Mouse (Mus musculus): ENCODE data around the gene Zfp385a. TPM values are rescaled to one million over a fixed set of nuclear protein-coding genes. Genes with fewer than 3 reads are reported as not detected.

Gene Zfp385a
- polyA plus RNA-seq, 1 experiment from 2014 or later, result 18.4 TPM

GRCm38 (mm10) chr15:103299644-103300043 lies 40.2 kb downstream of the Zfp385a start:
- H3K27me3 ChIP-seq (replicated peaks; ENCODE audit: control insufficient read depth, insufficient read depth, low read length), result no peaks in the 10 kb centered on the region
- DNase-seq (ENCODE audit: low spot score) (no peak), ATAC-seq (ENCODE audit: low read depth) (no peak)
- WGBS, result 29% methylated on average over 8 of the region's 8 CpGs
- H3K9ac ChIP-seq (ENCODE audit: low read depth, low read length), result peak overlapping the region; percentile 51; the same call in 1 of the 2 replicates
- H3K4me1 ChIP-seq (ENCODE audit: control insufficient read depth, insufficient read depth, low read length), result peaks cover 91% of the 10 kb centered on the region
- no peak overlapping the region for H3K4me3 ChIP-seq (ENCODE audit: low read depth, low read length)
- peak overlapping the region; percentile 42 for H3K4me2 ChIP-seq (ENCODE audit: low read depth, low read length)
- H3K27ac ChIP-seq (replicated peaks; ENCODE audit: low read depth, low read length), result peak overlapping the region; percentile 94
- peaks cover 37% of the 10 kb centered on the region for H3K36me3 ChIP-seq (ENCODE audit: control insufficient read depth, insufficient read depth, low read length)
- no peaks in the 10 kb centered on the region for H3K9me3 ChIP-seq (ENCODE audit: control insufficient read depth, low read length)

DNA sequence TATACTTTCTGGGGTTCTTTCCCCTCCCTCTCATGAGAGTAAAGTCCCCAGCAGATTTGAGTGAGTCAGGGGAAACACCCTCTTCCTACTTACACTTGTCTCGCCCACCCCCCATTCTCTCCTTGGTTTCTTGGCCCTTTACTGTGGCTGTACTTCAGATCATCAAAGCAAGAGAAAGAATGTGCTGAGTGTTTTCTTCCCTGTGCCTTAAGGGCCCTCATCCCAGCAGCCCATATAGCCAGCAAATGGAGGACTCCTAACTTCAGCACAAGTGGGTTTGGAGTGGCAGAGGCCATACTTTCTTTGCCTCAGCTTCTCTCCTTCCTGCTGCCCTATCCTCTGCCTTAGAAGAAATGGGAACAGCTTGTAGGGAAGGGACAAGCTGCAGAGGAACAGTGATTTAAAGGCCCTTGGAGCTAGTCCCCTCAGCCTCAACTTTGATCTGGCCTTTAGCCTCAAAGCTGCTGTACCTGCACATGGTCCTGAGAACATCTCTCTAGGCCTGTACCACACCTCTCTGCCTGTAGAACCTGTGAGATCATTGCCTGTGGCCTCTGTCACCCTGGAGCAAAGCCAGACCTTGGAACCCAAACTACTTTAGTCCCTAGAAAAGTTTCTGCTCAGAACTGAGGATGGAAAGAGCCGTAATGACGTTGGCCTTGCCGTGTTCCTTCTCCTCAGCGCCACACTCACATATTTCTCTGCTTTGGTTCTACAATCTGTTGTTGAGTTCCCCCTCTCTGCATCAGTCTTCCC lies 40.9 kb downstream of the Zfp385a start:
- Histone ChIP-seq H3K9me3 (ENCODE audit: control insufficient read depth, low read length) (no peaks in the 10 kb centered on the region), H3K27me3 (replicated peaks; ENCODE audit: control insufficient read depth, insufficient read depth, low read length) (no peaks in the 10 kb centered on the region), H3K4me1 (ENCODE audit: control insufficient read depth, insufficient read depth, low read length) (peaks cover 85% of the 10 kb centered on the region), H3K4me3 (ENCODE audit: low read depth, low read length) (no peak overlapping the region), H3K36me3 (ENCODE audit: control insufficient read depth, insufficient read depth, low read length) (peaks cover 37% of the 10 kb centered on the region), H3K9ac (ENCODE audit: low read depth, low read length) (peak overlapping the region; percentile 51; the same call in 1 of the 2 replicates), H3K4me2 (ENCODE audit: low read depth, low read length) (no peak overlapping the region), H3K27ac (replicated peaks; ENCODE audit: low read depth, low read length) (peak overlapping the region; percentile 94)
- 65% methylated on average over 5 of the region's 5 CpGs for WGBS
- no peak for DNase-seq (ENCODE audit: low spot score)
- ATAC-seq (ENCODE audit: low read depth), result no peak

DNA sequence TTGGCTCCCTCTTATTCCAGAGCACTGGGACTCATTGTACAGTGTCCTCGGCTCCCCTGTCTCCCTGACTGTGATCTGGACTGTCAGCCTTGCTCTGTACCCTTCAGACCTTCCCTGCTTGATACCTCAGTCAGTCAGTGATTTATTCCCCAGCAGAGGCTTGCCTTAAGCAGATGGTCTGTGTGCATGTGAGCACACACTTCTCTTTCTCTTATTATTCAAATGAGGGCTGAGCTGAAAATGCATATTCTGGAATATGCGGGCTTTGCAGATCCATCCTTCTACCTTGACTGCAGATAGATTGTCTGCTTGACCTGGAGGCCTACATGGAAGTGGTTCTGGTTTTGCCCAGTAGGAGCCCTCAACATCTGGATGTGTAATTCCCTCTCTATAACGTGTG lies 41.9 kb downstream of the Zfp385a start:
- H3K4me1 ChIP-seq (ENCODE audit: control insufficient read depth, insufficient read depth, low read length), result peaks cover 75% of the 10 kb centered on the region
- no peak overlapping the region for H3K4me3 ChIP-seq (ENCODE audit: low read depth, low read length)
- ATAC-seq (ENCODE audit: low read depth) (no peak), DNase-seq (ENCODE audit: low spot score) (no peak)
- H3K27me3 ChIP-seq (replicated peaks; ENCODE audit: control insufficient read depth, insufficient read depth, low read length), result no peaks in the 10 kb centered on the region
- H3K9me3 ChIP-seq (ENCODE audit: control insufficient read depth, low read length), result no peaks in the 10 kb centered on the region
- no peak overlapping the region for H3K9ac ChIP-seq (ENCODE audit: low read depth, low read length)
- WGBS, result 66% methylated on average over 3 of the region's 3 CpGs
- H3K4me2 ChIP-seq (ENCODE audit: low read depth, low read length), result no peak overlapping the region
- peaks cover 46% of the 10 kb centered on the region for H3K36me3 ChIP-seq (ENCODE audit: control insufficient read depth, insufficient read depth, low read length)
- peak overlapping the region; percentile 94 for H3K27ac ChIP-seq (replicated peaks; ENCODE audit: low read depth, low read length)

- H3K36me3 ChIP-seq (ENCODE audit: control insufficient read depth, insufficient read depth, low read length), result peaks cover 54% of the 10 kb centered on the region
- peaks cover 68% of the 10 kb centered on the region for H3K4me1 ChIP-seq (ENCODE audit: control insufficient read depth, insufficient read depth, low read length)
- no peak for DNase-seq (ENCODE audit: low spot score)
These were observed 42.6 kb downstream of the Zfp385a start for GRCm38 (mm10) chr15:103297313-103297712.

DNA sequence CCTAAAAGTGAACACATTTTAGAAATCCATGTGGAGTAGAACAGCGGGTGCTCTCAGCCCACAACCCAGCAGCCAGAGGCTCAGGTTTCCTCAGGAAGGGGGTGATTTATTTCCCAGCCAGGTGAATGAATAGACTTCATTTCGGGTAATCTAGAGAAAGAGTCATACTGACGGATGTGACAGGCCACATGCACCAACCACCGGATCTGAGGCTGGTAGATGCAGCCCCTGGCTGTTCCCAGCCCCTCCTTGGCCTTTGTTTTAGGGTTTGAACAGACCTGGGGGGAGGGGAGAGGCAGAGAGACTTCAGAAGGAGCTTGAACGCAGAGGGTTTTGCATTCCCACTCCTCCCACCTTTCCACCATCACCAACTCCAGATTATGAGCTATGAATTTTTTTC lies 44.0 kb downstream of the Zfp385a start:
- H3K9me3 ChIP-seq (ENCODE audit: control insufficient read depth, low read length), result no peaks in the 10 kb centered on the region
- H3K4me2 ChIP-seq (ENCODE audit: low read depth, low read length), result no peak overlapping the region
- H3K27ac ChIP-seq (replicated peaks; ENCODE audit: low read depth, low read length), result peak overlapping the region; percentile 59
- peak; percentile 62 for DNase-seq (ENCODE audit: low spot score)
- peak; percentile 3; the same call in 1 of the 2 replicates for ATAC-seq (ENCODE audit: low read depth)
- H3K4me3 ChIP-seq (ENCODE audit: low read depth, low read length), result no peak overlapping the region
- no peak overlapping the region for H3K9ac ChIP-seq (ENCODE audit: low read depth, low read length)
- 4% methylated on average over 5 of the region's 5 CpGs for WGBS
- peaks cover 68% of the 10 kb centered on the region for H3K36me3 ChIP-seq (ENCODE audit: control insufficient read depth, insufficient read depth, low read length)
- H3K27me3 ChIP-seq (replicated peaks; ENCODE audit: control insufficient read depth, insufficient read depth, low read length), result no peaks in the 10 kb centered on the region
- H3K4me1 ChIP-seq (ENCODE audit: control insufficient read depth, insufficient read depth, low read length), result peaks cover 54% of the 10 kb centered on the region

More at GRCm38 (mm10) chr15:103297313-103297712, 42.6 kb downstream of the Zfp385a start:
- H3K27ac ChIP-seq (replicated peaks; ENCODE audit: low read depth, low read length), result peak overlapping the region; percentile 94; the same call in 1 of the 2 replicates
- H3K9me3 ChIP-seq (ENCODE audit: control insufficient read depth, low read length), result no peaks in the 10 kb centered on the region
- 39% methylated on average over 6 of the region's 6 CpGs for WGBS
- no peak overlapping the region for H3K9ac ChIP-seq (ENCODE audit: low read depth, low read length)
- H3K27me3 ChIP-seq (replicated peaks; ENCODE audit: control insufficient read depth, insufficient read depth, low read length), result no peaks in the 10 kb centered on the region
- ATAC-seq (ENCODE audit: low read depth), result no peak
- no peak overlapping the region for H3K4me2 ChIP-seq (ENCODE audit: low read depth, low read length)
- H3K4me3 ChIP-seq (ENCODE audit: low read depth, low read length), result no peak overlapping the region

GRCm38 (mm10) chr15:103294649-103295048 lies 45.2 kb downstream of the Zfp385a start:
- no peak; the same call in 1 of the 2 replicates for ATAC-seq (ENCODE audit: low read depth)
- H3K9ac ChIP-seq (ENCODE audit: low read depth, low read length), result no peak overlapping the region
- WGBS, result 23% methylated on average over 2 of the region's 2 CpGs

DNA sequence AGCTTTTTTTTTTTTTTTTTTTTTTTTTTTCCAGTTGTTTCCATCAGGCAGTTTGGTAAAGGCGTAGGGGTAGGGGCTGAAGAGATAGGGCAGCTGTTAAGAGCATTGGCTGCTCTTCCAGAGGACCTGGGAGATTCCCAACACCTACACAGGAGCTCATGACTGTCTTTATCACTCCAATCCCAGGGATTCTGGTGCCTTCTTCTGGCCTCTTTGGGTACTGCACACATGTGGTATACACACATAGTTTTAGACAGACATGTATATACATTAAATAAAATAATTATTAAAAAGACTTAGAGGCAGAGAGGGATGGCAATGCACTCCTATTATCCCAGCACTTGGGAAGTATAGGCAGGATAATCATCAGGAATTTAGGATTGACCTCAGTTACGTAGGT lies 46.5 kb downstream of the Zfp385a start:
- ATAC-seq (ENCODE audit: low read depth) (no peak), DNase-seq (ENCODE audit: low spot score) (no peak)
- H3K27ac ChIP-seq (replicated peaks; ENCODE audit: low read depth, low read length), result 0 out of 2 replicates have a peak overlapping the region, but pooled peaks have one; percentile 24
- peaks cover 29% of the 10 kb centered on the region for H3K4me1 ChIP-seq (ENCODE audit: control insufficient read depth, insufficient read depth, low read length)
- H3K27me3 ChIP-seq (replicated peaks; ENCODE audit: control insufficient read depth, insufficient read depth, low read length), result no peaks in the 10 kb centered on the region
- no peak overlapping the region for H3K4me3 ChIP-seq (ENCODE audit: low read depth, low read length)
- H3K36me3 ChIP-seq (ENCODE audit: control insufficient read depth, insufficient read depth, low read length), result peaks cover 69% of the 10 kb centered on the region
- no peak overlapping the region for H3K9ac ChIP-seq (ENCODE audit: low read depth, low read length)
- H3K4me2 ChIP-seq (ENCODE audit: low read depth, low read length), result no peak overlapping the region
- WGBS, result 93% methylated on average over 2 of the region's 2 CpGs
- H3K9me3 ChIP-seq (ENCODE audit: control insufficient read depth, low read length), result no peaks in the 10 kb centered on the region

More at GRCm38 (mm10) chr15:103294649-103295048, 45.2 kb downstream of the Zfp385a start:
- Histone ChIP-seq H3K27me3 (replicated peaks; ENCODE audit: control insufficient read depth, insufficient read depth, low read length) (no peaks in the 10 kb centered on the region), H3K4me1 (ENCODE audit: control insufficient read depth, insufficient read depth, low read length) (peaks cover 42% of the 10 kb centered on the region), H3K9me3 (ENCODE audit: control insufficient read depth, low read length) (no peaks in the 10 kb centered on the region), H3K4me3 (ENCODE audit: low read depth, low read length) (no peak overlapping the region), H3K36me3 (ENCODE audit: control insufficient read depth, insufficient read depth, low read length) (peaks cover 76% of the 10 kb centered on the region), H3K27ac (replicated peaks; ENCODE audit: low read depth, low read length) (peak overlapping the region; percentile 59; the same call in 1 of the 2 replicates), H3K4me2 (ENCODE audit: low read depth, low read length) (no peak overlapping the region)
- peak; percentile 79 for DNase-seq (ENCODE audit: low spot score)

DNA sequence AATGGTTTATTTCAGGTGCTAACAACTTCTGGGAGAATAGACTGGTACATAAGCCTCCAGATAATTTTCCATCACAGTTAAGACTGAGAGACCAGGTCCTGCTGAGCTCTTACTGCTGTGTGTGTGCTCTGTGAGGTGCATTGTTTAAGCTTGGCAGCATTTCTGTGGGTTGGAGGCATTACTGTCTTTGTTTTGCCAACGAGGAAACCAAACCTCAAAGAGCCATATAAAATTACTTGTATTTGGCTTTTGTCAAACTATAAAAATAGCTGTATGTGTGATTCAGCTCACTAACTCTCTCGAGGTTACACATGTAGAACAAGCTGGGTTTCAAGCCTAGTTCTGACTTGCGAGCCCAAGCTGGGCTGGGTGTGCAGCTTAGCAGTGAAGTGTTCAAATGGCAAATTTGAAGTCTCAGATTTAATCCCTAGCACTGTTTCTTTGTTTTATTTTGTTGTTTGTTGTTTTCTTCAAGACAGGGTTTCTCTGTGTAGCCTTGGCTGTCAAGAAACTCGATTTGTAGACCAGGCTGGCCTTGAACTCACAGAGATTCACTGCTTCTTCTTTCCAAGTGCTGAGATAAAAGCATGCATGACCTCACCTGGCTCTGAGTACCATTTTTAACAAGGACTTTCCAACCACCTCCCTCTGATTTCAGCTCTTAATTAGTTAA lies 47.1 kb downstream of the Zfp385a start:
- no peaks in the 10 kb centered on the region for H3K9me3 ChIP-seq (ENCODE audit: control insufficient read depth, low read length)
- peak overlapping the region; percentile 24; the same call in 1 of the 2 replicates for H3K27ac ChIP-seq (replicated peaks; ENCODE audit: low read depth, low read length)
- ATAC-seq (ENCODE audit: low read depth), result peak; percentile 67; the same call in 1 of the 2 replicates
- H3K27me3 ChIP-seq (replicated peaks; ENCODE audit: control insufficient read depth, insufficient read depth, low read length), result no peaks in the 10 kb centered on the region
- no peak overlapping the region for H3K4me2 ChIP-seq (ENCODE audit: low read depth, low read length)
- H3K4me1 ChIP-seq (ENCODE audit: control insufficient read depth, insufficient read depth, low read length), result peaks cover 24% of the 10 kb centered on the region
- no peak overlapping the region for H3K9ac ChIP-seq (ENCODE audit: low read depth, low read length)
- H3K36me3 ChIP-seq (ENCODE audit: control insufficient read depth, insufficient read depth, low read length), result peaks cover 66% of the 10 kb centered on the region
- DNase-seq (ENCODE audit: low spot score), result peak; percentile 75
- WGBS, result 63% methylated on average over 4 of the region's 4 CpGs
- no peak overlapping the region for H3K4me3 ChIP-seq (ENCODE audit: low read depth, low read length)

Measured in embryonic facial prominence, embryonic 14.5 days (tissue).